Mouse (Mus musculus) hindbrain, embryonic 13.5 days (tissue): ENCODE measurements around the gene Cfap52. TPM values are rescaled to one million over a fixed set of nuclear protein-coding genes. Genes with fewer than 3 reads are reported as not detected.

Experiments used
- ATAC-seq: fragments of 200-750 bp; cut with Nextera tagmentation; 2 replicates; pipeline ENCODE4 v1.8.0; 2017; ENCODE audit warnings: moderate TSS enrichment; ENCODE audit not compliant: low FRiP score
- H3K27ac ChIP-seq: fragments of 300-500 bp; sonication (generic); 2 replicates; pipeline ENCODE4 v1.5.1; 2015; ENCODE audit warnings: inconsistent platforms, mild to moderate bottlenecking, moderate library complexity
- H3K27me3 ChIP-seq: fragments of 300-500 bp; sonication (generic); 2 replicates; pipeline ENCODE4 v1.6.1; 2015; ENCODE audit warnings: mild to moderate bottlenecking, inconsistent platforms
- H3K36me3 ChIP-seq: fragments of 300-500 bp; sonication (generic); 2 replicates; pipeline ENCODE4 v1.6.1; 2015; ENCODE audit warnings: mild to moderate bottlenecking, inconsistent platforms
- H3K4me1 ChIP-seq: fragments of 300-500 bp; sonication (generic); replicated peaks from 2 replicates; pipeline ENCODE4 v1.6.1; 2015; ENCODE audit warnings: inconsistent platforms
- H3K4me2 ChIP-seq: fragments of 300-500 bp; sonication (generic); 2 replicates; pipeline ENCODE4 v1.6.1; 2015; ENCODE audit warnings: inconsistent platforms, mild to moderate bottlenecking, moderate library complexity
- H3K4me3 ChIP-seq: fragments of 300-500 bp; sonication (generic); 2 replicates; pipeline ENCODE4 v1.5.1; 2015; ENCODE audit warnings: mild to moderate bottlenecking, inconsistent platforms
- H3K9ac ChIP-seq: fragments of 300-500 bp; sonication (generic); 2 replicates; pipeline ENCODE4 v1.6.1; 2015; ENCODE audit warnings: mild to moderate bottlenecking, inconsistent platforms
- H3K9me3 ChIP-seq: fragments of 300-500 bp; sonication (generic); 2 replicates; pipeline ENCODE4 v1.6.1; 2016; ENCODE audit warnings: inconsistent platforms
- WGBS: fragments of 180-500 bp; shearing (Covaris S2); methylation state at CpG from one replicate; pipeline ENCODE4 v1.1.7; 2015; 5-methylcytosine and 5-hydroxymethylcytosine counted together
- polyA plus RNA-seq: library from polyadenylated mRNA; unstranded; fragments of >200 nt; fragmentation: Nextera tagmentation; extraction: Ambion mirVana; gene quantifications from 2 replicates; pipeline ENCODE4 v1.2.1, GENCODE M21; 2015

The Cfap52 gene
- polyA plus RNA-seq: 4.0 and 6.7 TPM in 2 replicates

- Histone ChIP-seq H3K4me3 (peak within 1 kb of the TSS; percentile 75), H3K4me1 (peaks cover 22% of the 10 kb centered on the region), H3K27ac (peak within 1 kb of the TSS; percentile 31; the same call in 1 of the 2 replicates), H3K36me3 (peaks cover 5% of the 10 kb centered on the region), H3K9ac (peak within 1 kb of the TSS; percentile 90), H3K27me3 (no peaks in the 10 kb centered on the region), H3K4me2 (peak within 1 kb of the TSS; percentile 91), H3K9me3 (no peaks in the 10 kb centered on the region)
- 9% methylated on average over 15 of the region's 15 CpGs for WGBS
- peak; percentile 77; the same call in 1 of the 2 replicates for ATAC-seq
Measured at GRCm38 (mm10) chr11:67965242-67965883, at the start of gene Cfap52. Cfap52 (minus strand) TSS chr11:67965651.

DNA sequence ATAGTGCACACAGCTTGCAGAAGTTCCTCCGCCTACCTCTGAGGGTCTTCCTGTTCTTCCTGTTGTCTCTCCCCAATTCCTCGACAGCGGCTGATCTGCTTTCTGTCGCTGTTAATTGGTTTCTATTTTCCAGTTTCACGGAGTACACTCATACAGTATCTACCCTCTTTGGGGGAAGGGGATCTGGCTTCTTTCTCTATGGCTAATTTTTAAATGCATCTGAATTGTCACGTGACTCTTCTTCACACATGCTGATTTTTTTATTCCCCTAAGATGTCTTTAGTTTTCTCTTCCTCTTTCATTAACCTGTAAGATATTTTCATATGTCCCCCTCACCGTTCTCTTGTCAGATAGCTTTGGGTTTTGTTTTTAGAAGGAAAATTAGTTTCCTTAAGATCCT, 46.8 kb upstream of the Cfap52 start:
- Histone ChIP-seq H3K4me2 (no peak overlapping the region), H3K27ac (no peak overlapping the region), H3K27me3 (0 out of 2 replicates have a peak, but pooled peaks cover 3% of the 10 kb centered on the region), H3K4me3 (no peak overlapping the region), H3K4me1 (peaks cover 8% of the 10 kb centered on the region), H3K9me3 (no peaks in the 10 kb centered on the region), H3K9ac (no peak overlapping the region), H3K36me3 (no peaks in the 10 kb centered on the region)
- 87% methylated on average over 7 of the region's 7 CpGs for WGBS
- no peak for ATAC-seq

DNA sequence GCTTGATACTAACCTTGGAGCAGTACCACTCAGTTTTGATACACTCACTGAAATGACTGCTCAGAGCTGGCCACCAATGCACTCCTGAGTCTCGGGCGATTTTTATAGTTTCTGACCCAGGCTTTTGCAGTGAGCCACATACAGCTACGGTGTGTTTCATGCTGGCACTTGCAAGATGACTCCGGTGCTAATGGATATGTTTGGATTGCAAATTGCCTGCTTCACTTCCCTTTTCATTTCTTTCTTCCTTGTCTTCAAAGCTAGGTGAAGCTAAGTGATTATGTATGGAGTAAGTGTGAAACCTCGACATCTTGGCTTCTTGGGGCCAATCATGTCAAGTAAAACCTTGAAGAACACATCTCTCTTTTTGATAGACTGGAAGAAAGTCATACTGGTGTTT, 43.9 kb upstream of the Cfap52 start:
- Histone ChIP-seq H3K9me3 (no peaks in the 10 kb centered on the region), H3K36me3 (no peaks in the 10 kb centered on the region), H3K4me3 (no peak overlapping the region), H3K4me2 (no peak overlapping the region), H3K4me1 (peaks cover 22% of the 10 kb centered on the region), H3K9ac (no peak overlapping the region), H3K27me3 (0 out of 2 replicates have a peak, but pooled peaks cover 3% of the 10 kb centered on the region), H3K27ac (no peak overlapping the region)
- whole genome bisulfite sequencing: 72% methylated on average over 5 of the region's 5 CpGs
- no peak for ATAC-seq

DNA sequence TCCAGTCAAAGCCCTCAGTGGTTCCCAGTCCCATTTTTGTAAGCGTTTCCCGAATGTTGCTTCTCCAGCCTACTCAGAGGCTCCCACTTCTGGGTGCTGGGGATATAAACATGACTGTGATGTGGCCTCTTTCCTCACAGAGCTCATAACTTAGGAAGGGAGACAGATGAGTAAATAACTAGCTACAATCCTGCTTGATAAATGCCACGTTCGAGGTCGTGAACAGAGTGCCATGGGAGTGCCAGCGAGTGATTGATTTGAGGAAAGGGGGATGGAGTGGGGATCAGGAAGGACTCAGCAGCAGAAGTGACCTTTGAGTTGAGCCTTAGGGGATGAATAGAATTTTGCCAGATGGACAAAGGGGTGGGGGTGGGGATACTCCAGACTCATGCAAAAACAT, 42.2 kb upstream of the Cfap52 start:
- Histone ChIP-seq H3K4me3 (no peak overlapping the region), H3K36me3 (no peaks in the 10 kb centered on the region), H3K4me1 (peaks cover 22% of the 10 kb centered on the region), H3K4me2 (no peak overlapping the region), H3K9me3 (no peaks in the 10 kb centered on the region), H3K9ac (no peak overlapping the region), H3K27me3 (0 out of 2 replicates have a peak, but pooled peaks cover 4% of the 10 kb centered on the region), H3K27ac (no peak overlapping the region)
- ATAC-seq: no peak
- 36% methylated on average over 6 of the region's 6 CpGs for WGBS

- Histone ChIP-seq H3K9me3 (no peaks in the 10 kb centered on the region), H3K4me2 (no peak overlapping the region), H3K4me1 (peaks cover 22% of the 10 kb centered on the region), H3K36me3 (no peaks in the 10 kb centered on the region), H3K4me3 (no peak overlapping the region), H3K27ac (no peak overlapping the region), H3K9ac (no peak overlapping the region), H3K27me3 (0 out of 2 replicates have a peak, but pooled peaks cover 7% of the 10 kb centered on the region)
- 23% methylated on average over 8 of the region's 8 CpGs for WGBS
- ATAC-seq: no peak
Measured at GRCm38 (mm10) chr11:68006216-68006789, 40.9 kb upstream of the Cfap52 start.

GRCm38 (mm10) chr11:68004191-68004590, 38.7 kb upstream of the Cfap52 start:
- 0 out of 2 replicates have a peak, but pooled peaks have one; percentile 32 for ATAC-seq
- Histone ChIP-seq H3K36me3 (no peaks in the 10 kb centered on the region), H3K27me3 (0 out of 2 replicates have a peak, but pooled peaks cover 7% of the 10 kb centered on the region), H3K9me3 (no peaks in the 10 kb centered on the region), H3K4me1 (peaks cover 22% of the 10 kb centered on the region), H3K4me3 (no peak overlapping the region), H3K9ac (no peak overlapping the region), H3K4me2 (no peak overlapping the region), H3K27ac (no peak overlapping the region)
- 19% methylated on average over 6 of the region's 6 CpGs for WGBS

GRCm38 (mm10) chr11:67999629-68000028, 34.2 kb upstream of the Cfap52 start:
- no peaks in the 10 kb centered on the region for H3K9me3 ChIP-seq
- H3K27me3 ChIP-seq: 0 out of 2 replicates have a peak, but pooled peaks cover 3% of the 10 kb centered on the region
- H3K9ac ChIP-seq: no peak overlapping the region
- no peak for ATAC-seq
- no peak overlapping the region for H3K27ac ChIP-seq
- WGBS: 79% methylated on average over 5 of the region's 5 CpGs
- no peaks in the 10 kb centered on the region for H3K4me1 ChIP-seq
- H3K4me3 ChIP-seq: no peak overlapping the region
- H3K36me3 ChIP-seq: no peaks in the 10 kb centered on the region
- H3K4me2 ChIP-seq: no peak overlapping the region

DNA sequence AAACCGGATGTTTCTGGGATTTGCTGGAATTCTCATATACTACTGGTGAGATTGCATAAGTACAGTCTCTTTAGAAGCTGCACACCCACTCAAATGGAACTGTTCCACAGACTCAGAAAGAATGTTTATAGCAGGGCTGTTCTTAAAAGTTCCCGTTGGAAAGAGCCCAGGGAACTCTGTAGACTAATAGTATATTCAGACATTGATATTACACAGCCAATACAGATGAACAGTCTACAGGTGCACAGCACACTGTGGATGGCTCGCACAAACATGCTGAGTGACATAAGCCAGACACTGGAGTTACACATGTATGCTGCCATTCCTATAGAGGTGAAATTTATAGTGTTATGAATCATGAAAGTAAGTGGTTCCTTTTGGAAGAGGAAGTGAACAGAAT, 33.5 kb upstream of the Cfap52 start:
- H3K9ac ChIP-seq: no peak overlapping the region
- H3K4me3 ChIP-seq: no peak overlapping the region
- ATAC-seq: no peak
- H3K27ac ChIP-seq: no peak overlapping the region
- H3K4me2 ChIP-seq: no peak overlapping the region
- 97% methylated on average over 3 of the region's 3 CpGs for WGBS
- no peaks in the 10 kb centered on the region for H3K9me3 ChIP-seq
- no peaks in the 10 kb centered on the region for H3K36me3 ChIP-seq
- 0 out of 2 replicates have a peak, but pooled peaks cover 3% of the 10 kb centered on the region for H3K27me3 ChIP-seq
- no peaks in the 10 kb centered on the region for H3K4me1 ChIP-seq

- no peaks in the 10 kb centered on the region for H3K27me3 ChIP-seq
- no peaks in the 10 kb centered on the region for H3K4me1 ChIP-seq
- H3K27ac ChIP-seq: no peak overlapping the region
- no peak overlapping the region for H3K4me3 ChIP-seq
- no peak overlapping the region for H3K9ac ChIP-seq
- H3K36me3 ChIP-seq: peaks cover 5% of the 10 kb centered on the region
- H3K4me2 ChIP-seq: no peak overlapping the region
- 73% methylated on average over 4 of the region's 4 CpGs for WGBS
- H3K9me3 ChIP-seq: no peaks in the 10 kb centered on the region
- ATAC-seq: no peak
Measured at GRCm38 (mm10) chr11:67995965-67996364, 30.5 kb upstream of the Cfap52 start.

DNA sequence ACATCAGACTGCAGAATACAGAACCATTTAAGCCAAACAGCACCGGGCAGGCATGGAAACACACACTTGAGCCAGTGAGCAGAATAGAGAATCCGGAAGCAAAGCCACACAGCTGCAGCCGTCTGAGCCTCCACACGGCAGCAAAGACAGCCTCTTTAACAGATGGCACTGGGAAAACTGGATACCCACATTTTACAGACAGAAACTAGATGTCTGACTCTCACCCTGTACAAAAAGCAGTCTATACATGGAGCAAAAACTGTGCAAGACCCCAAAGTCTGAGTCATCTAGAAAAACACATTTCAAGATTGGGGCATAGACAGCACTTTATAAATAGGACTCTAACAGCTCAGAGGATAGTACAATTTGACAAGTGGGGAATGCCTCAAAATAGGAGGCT, 25.8 kb upstream of the Cfap52 start:
- WGBS: 88% methylated on average over 4 of the region's 4 CpGs
- no peak overlapping the region for H3K9ac ChIP-seq

GRCm38 (mm10) chr11:67983564-67983963, 18.1 kb upstream of the Cfap52 start:
- Histone ChIP-seq H3K9ac (no peak overlapping the region), H3K4me2 (no peak overlapping the region), H3K27ac (no peak overlapping the region), H3K36me3 (peaks cover 23% of the 10 kb centered on the region), H3K9me3 (no peaks in the 10 kb centered on the region), H3K27me3 (no peaks in the 10 kb centered on the region), H3K4me3 (no peak overlapping the region), H3K4me1 (no peaks in the 10 kb centered on the region)
- ATAC-seq: no peak
- WGBS: 93% methylated on average over 6 of the region's 6 CpGs

More for the DNA sequence above, 25.8 kb upstream of the Cfap52 start:
- no peak for ATAC-seq
- H3K4me2 ChIP-seq: no peak overlapping the region
- no peak overlapping the region for H3K27ac ChIP-seq
- peaks cover 13% of the 10 kb centered on the region for H3K36me3 ChIP-seq
- H3K27me3 ChIP-seq: no peaks in the 10 kb centered on the region
- H3K4me1 ChIP-seq: no peaks in the 10 kb centered on the region
- H3K9me3 ChIP-seq: no peaks in the 10 kb centered on the region
- H3K4me3 ChIP-seq: no peak overlapping the region

DNA sequence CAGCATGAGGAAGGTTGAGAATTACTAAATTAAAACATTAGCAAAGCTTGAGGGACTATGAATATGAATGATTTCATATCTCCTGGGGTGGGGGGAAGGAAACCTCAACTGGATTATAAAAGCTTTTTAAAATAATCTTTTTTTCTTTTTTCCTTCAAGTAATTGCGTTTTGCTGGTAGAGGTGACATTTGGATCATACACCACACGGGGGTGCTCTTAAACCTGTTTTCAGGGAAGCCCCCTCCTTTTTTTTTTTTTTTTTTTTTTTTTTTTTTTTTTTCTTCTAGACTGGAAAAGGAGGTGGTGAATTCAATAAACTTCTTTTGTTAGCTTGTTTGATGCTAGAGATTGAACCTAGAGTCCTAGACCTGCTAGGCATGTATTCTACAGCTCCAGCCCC, 9.8 kb upstream of the Cfap52 start:
- Histone ChIP-seq H3K27me3 (no peaks in the 10 kb centered on the region), H3K27ac (no peak overlapping the region), H3K4me1 (no peaks in the 10 kb centered on the region), H3K9ac (no peak overlapping the region), H3K9me3 (no peaks in the 10 kb centered on the region), H3K36me3 (peaks cover 28% of the 10 kb centered on the region), H3K4me3 (no peak overlapping the region), H3K4me2 (no peak overlapping the region)
- 4% methylated on average over 2 of the region's 2 CpGs for WGBS
- ATAC-seq: no peak

DNA sequence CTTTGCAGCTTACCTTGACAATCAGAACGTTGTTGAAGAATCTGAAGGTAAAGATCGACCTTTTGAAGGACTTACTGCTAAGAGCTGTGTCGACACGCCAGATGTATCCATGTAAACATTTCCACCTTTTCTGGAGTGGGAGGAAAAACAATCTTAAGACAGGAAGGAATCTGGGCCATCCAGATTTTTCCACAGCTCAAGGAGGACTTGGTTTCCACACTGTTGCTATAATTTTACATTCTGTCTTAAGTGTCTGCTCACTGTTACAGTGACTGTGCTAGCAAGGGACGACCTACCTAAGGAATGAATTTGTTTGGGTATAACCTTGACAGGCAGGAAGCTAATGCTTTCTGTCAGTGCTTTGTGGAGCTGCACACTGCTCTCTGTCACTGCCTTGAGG, 7.8 kb upstream of the Cfap52 start:
- H3K27ac ChIP-seq: no peak overlapping the region
- H3K4me1 ChIP-seq: no peaks in the 10 kb centered on the region
- no peak overlapping the region for H3K9ac ChIP-seq
- no peaks in the 10 kb centered on the region for H3K27me3 ChIP-seq
- no peaks in the 10 kb centered on the region for H3K9me3 ChIP-seq
- peaks cover 31% of the 10 kb centered on the region for H3K36me3 ChIP-seq
- no peak overlapping the region for H3K4me3 ChIP-seq
- 87% methylated on average over 5 of the region's 5 CpGs for WGBS
- no peak overlapping the region for H3K4me2 ChIP-seq
- no peak for ATAC-seq
